Mouse (Mus musculus) neural tube, embryonic 11.5 days (tissue): Measurements from ENCODE around the gene H2-Ke6. TPM values are rescaled to one million over a fixed set of nuclear protein-coding genes. Genes with fewer than 3 reads are reported as not detected.
A peak's percentile ranks its signal among the peaks of the same experiment; 100 is the strongest.

ENCODE experiments used
- ATAC-seq: fragments of 200-750 bp; cut with Nextera tagmentation; 2 replicates; pipeline ENCODE4 v1.8.0; 2017; ENCODE audit warnings: moderate number of reproducible peaks, mild to moderate bottlenecking, moderate TSS enrichment, moderate library complexity; ENCODE audit not compliant: insufficient read depth, low FRiP score, low TSS enrichment
- DNase-seq: peaks from one replicate; pipeline ENCODE4 v3.0.0-alpha.2; 2015; ENCODE audit warnings: low spot score
- H3K27ac ChIP-seq: fragments of 300-500 bp; sonication (generic); 2 replicates; pipeline ENCODE4 v1.5.1; 2014; ENCODE audit warnings: low read depth, mild to moderate bottlenecking, low read length
- H3K27me3 ChIP-seq: fragments of 300-500 bp; sonication (generic); 2 replicates; pipeline ENCODE4 v1.6.1; 2014; ENCODE audit warnings: mild to moderate bottlenecking, low read length, mixed read lengths; ENCODE audit not compliant: control insufficient read depth, insufficient read depth
- H3K36me3 ChIP-seq: fragments of 300-500 bp; sonication (generic); 2 replicates; pipeline ENCODE4 v1.6.1; 2014; ENCODE audit warnings: mild to moderate bottlenecking, low read length, moderate library complexity, mixed read lengths; ENCODE audit not compliant: control insufficient read depth, insufficient read depth
- H3K4me1 ChIP-seq: fragments of 300-500 bp; sonication (generic); 2 replicates; pipeline ENCODE4 v1.6.1; 2014; ENCODE audit warnings: low read length, mixed read lengths; ENCODE audit not compliant: control insufficient read depth, insufficient read depth
- H3K4me2 ChIP-seq: fragments of 300-500 bp; sonication (generic); 2 replicates; pipeline ENCODE4 v1.6.1; 2014; ENCODE audit warnings: low read depth, mild to moderate bottlenecking, moderate library complexity
- H3K4me3 ChIP-seq: fragments of 300-500 bp; sonication (generic); 2 replicates; pipeline ENCODE4 v1.5.1; 2014; ENCODE audit warnings: low read depth, low read length
- H3K9ac ChIP-seq: fragments of 300-500 bp; sonication (generic); 2 replicates; pipeline ENCODE4 v1.6.1; 2014; ENCODE audit warnings: mild to moderate bottlenecking, low read length
- H3K9me3 ChIP-seq: fragments of 300-500 bp; sonication (generic); 2 replicates; pipeline ENCODE4 v1.6.1; 2016; ENCODE audit warnings: low read length; ENCODE audit not compliant: control insufficient read depth
- WGBS: fragments of 180-500 bp; shearing (Covaris S2); extraction: QIAGEN DNeasy Blood & Tissue Kit; methylation state at CpG from one replicate; pipeline ENCODE4 v1.1.7; 2014; 5-methylcytosine and 5-hydroxymethylcytosine counted together
- polyA plus RNA-seq: library from polyadenylated mRNA; unstranded; fragments of >200 nt; fragmentation: Nextera tagmentation; extraction: Ambion mirVana; gene quantifications from 2 replicates; pipeline ENCODE4 v1.2.1, GENCODE M21; 2014

H2-Ke6 gene
- polyA plus RNA-seq, 1 experiment from 2014 or later, result 48.1 TPM

- peaks cover 26% of the 10 kb centered on the region for H3K4me1 ChIP-seq
- no peak for DNase-seq
- WGBS, result 65% methylated on average over 9 of the region's 9 CpGs
- H3K4me2 ChIP-seq, result peak overlapping the region; percentile 79
- H3K9me3 ChIP-seq, result no peaks in the 10 kb centered on the region; the same call in 1 of the 2 replicates
- peak overlapping the region; percentile 88 for H3K4me3 ChIP-seq
- no peak for ATAC-seq
- no peaks in the 10 kb centered on the region for H3K27me3 ChIP-seq
- H3K9ac ChIP-seq, result peak overlapping the region; percentile 94
- H3K36me3 ChIP-seq, result peaks cover 24% of the 10 kb centered on the region
- no peak overlapping the region for H3K27ac ChIP-seq
Observed at GRCm38 (mm10) chr17:34032806-34033205, 4.9 kb upstream of the H2-Ke6 start.

DNA sequence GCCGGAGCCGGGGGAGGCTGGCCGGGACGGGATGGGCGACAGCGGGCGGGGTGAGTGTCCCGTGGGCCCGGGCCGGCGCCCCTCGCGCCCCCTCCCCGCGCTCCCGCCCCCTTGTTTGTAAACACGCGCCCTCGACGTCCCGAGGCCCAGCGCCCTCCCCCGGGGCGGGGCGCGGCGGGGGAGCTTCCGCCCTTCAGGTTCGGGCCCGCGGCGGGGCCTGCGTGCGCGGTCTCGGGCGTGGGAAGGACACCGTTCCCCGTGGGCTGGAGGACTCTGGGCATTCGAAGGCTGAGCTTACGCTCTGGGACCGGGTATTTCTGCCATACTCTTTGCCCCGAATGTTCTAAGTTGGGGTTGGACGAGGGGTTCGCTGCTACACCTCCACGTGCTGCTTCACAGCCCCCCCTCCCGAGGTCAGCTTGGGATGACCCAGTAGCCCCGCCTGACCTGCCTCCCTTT is 4.3 kb upstream of the H2-Ke6 start:
- DNase-seq (no peak), ATAC-seq (no peak)
- no peaks in the 10 kb centered on the region for H3K27me3 ChIP-seq
- peaks cover 27% of the 10 kb centered on the region for H3K4me1 ChIP-seq
- peak overlapping the region; percentile 94 for H3K9ac ChIP-seq
- H3K27ac ChIP-seq, result peak overlapping the region; percentile 96
- under 1% methylated on average over 43 of the region's 48 CpGs for WGBS
- peak overlapping the region; percentile 79 for H3K4me2 ChIP-seq
- peaks cover 20% of the 10 kb centered on the region for H3K36me3 ChIP-seq
- H3K4me3 ChIP-seq, result peak overlapping the region; percentile 88
- H3K9me3 ChIP-seq, result no peaks in the 10 kb centered on the region; the same call in 1 of the 2 replicates

DNA sequence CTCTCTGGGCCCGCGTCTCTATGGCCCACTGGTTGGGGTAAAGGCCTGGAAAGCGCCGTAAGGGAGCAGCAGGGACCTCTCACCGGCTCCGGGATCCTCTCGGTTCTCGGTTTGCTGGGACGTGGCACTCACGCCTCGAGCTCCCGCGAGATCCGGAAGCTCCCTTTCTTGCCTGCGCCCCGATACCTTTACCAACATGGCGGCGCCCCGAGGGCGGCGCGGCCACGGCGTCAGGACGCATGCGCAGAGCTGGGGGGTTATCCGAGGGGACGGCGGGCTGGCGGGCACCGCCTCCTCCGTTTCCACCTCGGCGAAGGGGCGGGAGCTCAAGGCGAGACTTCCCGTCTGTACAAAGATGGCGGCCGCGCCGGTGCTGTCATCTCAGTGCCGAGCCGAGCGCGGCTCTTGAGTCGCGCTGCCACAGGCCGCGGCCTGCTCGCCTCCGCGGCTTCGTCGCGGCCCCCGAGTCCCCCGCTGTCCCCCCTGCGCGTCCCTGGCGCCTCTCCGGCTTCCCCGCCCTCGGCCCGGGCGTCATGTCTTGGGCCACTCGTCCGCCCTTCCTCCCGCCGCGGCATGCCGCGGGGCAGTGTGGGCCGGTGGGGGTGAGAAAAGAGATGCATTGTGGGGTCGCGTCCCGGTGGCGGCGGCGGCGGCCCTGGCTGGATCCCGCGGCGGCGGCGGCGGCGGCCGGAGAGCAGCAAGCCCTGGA is 3.8 kb upstream of the H2-Ke6 start, which contains the start of the genes Slc39a7 and Rxrb:
TSS of gene Slc39a7 (minus strand) at position 218 of the 709 bp plus-strand sequence.
TSS of gene Rxrb (plus strand) at position 348 of the 709 bp plus-strand sequence.
- H3K4me2 ChIP-seq, result peak within 1 kb of the TSS; percentile 79
- H3K4me1 ChIP-seq, result peaks cover 33% of the 10 kb centered on the region

DNA sequence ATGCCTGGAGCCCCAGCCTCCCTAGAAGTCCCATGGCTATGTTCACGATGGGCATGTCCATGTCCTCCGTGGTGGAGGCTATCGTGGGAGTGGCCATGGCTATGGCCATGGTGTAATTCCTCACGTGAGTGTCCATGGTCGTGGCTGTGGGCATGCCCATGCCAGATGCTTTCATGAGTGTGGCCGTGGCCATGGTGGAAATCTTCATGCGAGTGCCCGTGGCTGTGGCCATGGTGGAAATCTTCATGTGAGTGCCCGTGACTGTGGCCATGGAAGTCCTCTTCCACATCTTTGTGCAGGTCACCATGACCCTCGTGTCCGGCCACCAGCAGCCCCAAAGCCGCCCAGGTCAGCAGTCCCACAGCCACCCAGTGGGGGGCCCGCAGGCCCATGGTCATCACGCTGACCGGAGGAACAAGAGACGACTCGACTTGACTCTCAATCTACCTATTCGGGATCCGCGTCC is 3.0 kb upstream of the H2-Ke6 start:
- H3K4me1 ChIP-seq, result peaks cover 40% of the 10 kb centered on the region
- ATAC-seq (no peak; the same call in 1 of the 2 replicates), DNase-seq (peak; percentile 32)
- peak overlapping the region; percentile 88 for H3K4me3 ChIP-seq
- peak overlapping the region; percentile 94 for H3K9ac ChIP-seq
- no peaks in the 10 kb centered on the region for H3K27me3 ChIP-seq
- H3K36me3 ChIP-seq, result peaks cover 16% of the 10 kb centered on the region
- no peaks in the 10 kb centered on the region; the same call in 1 of the 2 replicates for H3K9me3 ChIP-seq
- H3K27ac ChIP-seq, result peak overlapping the region; percentile 96
- WGBS, result 5% methylated on average over 20 of the region's 20 CpGs
- peak overlapping the region; percentile 79 for H3K4me2 ChIP-seq

More for the DNA sequence above, 3.8 kb upstream of the H2-Ke6 start, which contains the start of the genes Slc39a7 and Rxrb:
- DNase-seq (peak; percentile 100), ATAC-seq (peak; percentile 48)
- Histone ChIP-seq H3K36me3 (peaks cover 19% of the 10 kb centered on the region), H3K27ac (peak within 1 kb of the TSS; percentile 96), H3K27me3 (no peaks in the 10 kb centered on the region), H3K4me3 (peak within 1 kb of the TSS; percentile 88), H3K9ac (peak within 1 kb of the TSS; percentile 94), H3K9me3 (no peaks in the 10 kb centered on the region; the same call in 1 of the 2 replicates)
- WGBS, result under 1% methylated on average over 83 of the region's 88 CpGs

DNA sequence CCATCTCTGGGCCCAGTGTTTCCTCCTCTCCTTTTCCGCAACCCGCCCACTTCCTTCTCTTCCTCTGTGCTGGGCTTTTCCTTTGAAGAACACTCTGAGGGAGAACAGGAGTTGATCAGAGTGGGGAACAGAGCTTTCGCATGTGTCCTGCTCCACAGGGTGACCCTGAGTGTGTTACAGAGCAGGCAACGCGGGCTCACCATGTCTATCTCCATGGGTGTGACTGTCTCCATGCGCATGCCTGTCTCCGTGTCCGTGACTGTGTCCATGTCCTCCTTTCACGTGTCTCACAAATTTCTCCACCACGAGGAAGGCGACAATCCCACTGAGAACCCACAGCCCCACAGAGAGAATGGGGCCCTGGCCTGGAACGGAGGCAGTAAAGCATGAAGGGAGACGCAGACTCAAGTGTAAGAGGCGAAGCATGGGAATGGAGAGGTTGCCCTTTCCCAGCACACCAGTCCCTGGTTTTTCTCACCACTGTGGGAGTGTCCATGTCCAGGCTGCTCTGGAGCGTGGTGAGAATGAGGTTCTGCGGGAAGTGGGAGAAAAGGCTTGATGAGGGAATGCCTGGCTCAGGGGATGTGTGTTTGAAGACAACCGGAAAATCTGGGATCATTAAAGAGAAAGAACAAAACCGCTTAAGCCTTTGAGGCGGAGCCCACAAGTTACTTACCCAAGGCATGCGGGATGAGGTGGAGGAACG is 2.2 kb upstream of the H2-Ke6 start:
- peak overlapping the region; percentile 88 for H3K4me3 ChIP-seq
- DNase-seq (no peak), ATAC-seq (no peak)
- H3K4me2 ChIP-seq, result peak overlapping the region; percentile 79
- peak overlapping the region; percentile 94 for H3K9ac ChIP-seq
- H3K27ac ChIP-seq, result 0 out of 2 replicates have a peak overlapping the region, but pooled peaks have one; percentile 4
- 77% methylated on average over 21 of the region's 21 CpGs for WGBS
- no peaks in the 10 kb centered on the region for H3K9me3 ChIP-seq
- peaks cover 13% of the 10 kb centered on the region for H3K36me3 ChIP-seq
- peaks cover 43% of the 10 kb centered on the region for H3K4me1 ChIP-seq
- H3K27me3 ChIP-seq, result no peaks in the 10 kb centered on the region

- H3K9me3 ChIP-seq, result no peaks in the 10 kb centered on the region
- DNase-seq (no peak), ATAC-seq (no peak)
- H3K9ac ChIP-seq, result peak overlapping the region; percentile 94; the same call in 1 of the 2 replicates
- peak overlapping the region; percentile 88 for H3K4me3 ChIP-seq
- 0 out of 2 replicates have a peak overlapping the region, but pooled peaks have one; percentile 4 for H3K27ac ChIP-seq
- WGBS, result 91% methylated on average over 18 of the region's 18 CpGs
- H3K36me3 ChIP-seq, result peaks cover 13% of the 10 kb centered on the region
- peaks cover 43% of the 10 kb centered on the region for H3K4me1 ChIP-seq
- no peaks in the 10 kb centered on the region for H3K27me3 ChIP-seq
- peak overlapping the region; percentile 79 for H3K4me2 ChIP-seq
Observed at GRCm38 (mm10) chr17:34029150-34029889, 1.5 kb upstream of the H2-Ke6 start.

- peak overlapping the region; percentile 95; the same call in 1 of the 2 replicates for H3K4me3 ChIP-seq
- no peaks in the 10 kb centered on the region for H3K9me3 ChIP-seq
- peak overlapping the region; percentile 97; the same call in 1 of the 2 replicates for H3K27ac ChIP-seq
- WGBS, result 60% methylated on average over 17 of the region's 17 CpGs
- H3K4me2 ChIP-seq, result peak overlapping the region; percentile 90
- ATAC-seq (no peak), DNase-seq (no peak)
- peaks cover 13% of the 10 kb centered on the region for H3K36me3 ChIP-seq
- H3K27me3 ChIP-seq, result no peaks in the 10 kb centered on the region
- 0 out of 2 replicates have a peak overlapping the region, but pooled peaks have one; percentile 2 for H3K9ac ChIP-seq
- H3K4me1 ChIP-seq, result peaks cover 48% of the 10 kb centered on the region
Observed at GRCm38 (mm10) chr17:34028501-34029149, 765 bp upstream of the H2-Ke6 start.
